8 mouse cellular contexts compared by ENCODE assay signal in the genomic region with DNA sequence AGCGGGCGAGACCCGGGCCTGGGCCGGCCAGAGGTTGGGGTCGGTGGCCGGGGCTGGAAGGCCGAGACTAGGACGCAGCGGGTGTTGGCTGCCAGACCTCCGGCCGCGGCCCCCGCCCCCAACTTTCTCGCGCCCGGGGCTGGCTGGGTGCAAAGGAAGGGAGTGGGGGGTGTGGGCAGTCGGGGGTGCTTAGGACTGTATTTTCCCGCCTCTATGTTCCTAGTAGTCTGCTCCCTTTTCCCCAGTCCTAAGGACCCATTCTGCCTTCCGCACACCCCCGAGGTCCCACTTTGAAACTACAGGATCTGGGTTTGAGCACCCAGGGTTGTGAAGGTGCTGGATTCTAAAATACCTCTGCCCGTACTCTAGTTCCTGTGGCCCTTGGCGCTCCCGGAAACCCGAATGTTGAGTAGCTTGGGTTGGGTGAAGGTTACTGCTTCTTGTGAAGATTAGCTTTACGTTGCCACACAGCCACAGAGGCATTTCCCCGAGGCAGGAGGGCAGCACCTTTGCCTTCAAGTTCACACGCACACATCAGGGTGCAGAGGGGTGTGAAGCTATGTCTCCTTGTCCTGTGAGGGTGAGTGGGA. TPM values are rescaled to one million over a fixed set of nuclear protein-coding genes. Genes with fewer than 3 reads are reported as not detected.
DNase-seq lines count a peak whose midpoint lies in the region; ATAC-seq lines count a peak whose summit lies in the region.

No protein-coding gene starts in this region.

- 2% methylated on average over 14 of the region's 27 CpGs for WGBS in hindbrain, embryonic 16.5 days

- peak overlapping the region; percentile 62 for H3K27ac ChIP-seq in hindbrain, embryonic 16.5 days (ENCODE audit: low read depth, low read length)

- no peaks in the 10 kb centered on the region for H3K9me3 ChIP-seq in hindbrain, embryonic 16.5 days (ENCODE audit: control insufficient read depth, low read length)

- peak; percentile 34 to 57 for DNase-seq in cerebellum, postnatal 10 days
- DNase-seq in cerebellum, postnatal 14 days: no peak
- peak; percentile 63 for DNase-seq in A20 (ENCODE audit: low read depth, low spot score)
- DNase-seq in cerebellum, postnatal 25 days: peak; percentile 65 to 66
- peak; percentile 17 to 38 for DNase-seq in thymus, postnatal 10 days (ENCODE audit: low spot score in 2 of 2)
- DNase-seq in layer of hippocampus, adult 9-10 months (ENCODE audit: low spot score): no peak

- H3K4me2 ChIP-seq in hindbrain, embryonic 16.5 days (ENCODE audit: low read length): peak overlapping the region; percentile 96

- ATAC-seq in hindbrain, embryonic 16.5 days: peak; percentile 7
- ATAC-seq in megakaryocyte, adult 5-6 weeks (ENCODE audit: poor library complexity, severe bottlenecking): peak; percentile 14; the same call in 1 of the 2 replicates

- H3K4me1 ChIP-seq in hindbrain, embryonic 16.5 days (ENCODE audit: control insufficient read depth, insufficient read depth, low read depth, low read length): peaks cover 30% of the 10 kb centered on the region

- peak overlapping the region; percentile 66 for H3K4me3 ChIP-seq in hindbrain, embryonic 16.5 days (ENCODE audit: low read length)

- H3K27me3 ChIP-seq in hindbrain, embryonic 16.5 days (replicated peaks; ENCODE audit: control insufficient read depth, insufficient read depth, low read length): peaks cover 2% of the 10 kb centered on the region; the same call in 1 of the 2 replicates

- no peaks in the 10 kb centered on the region; the same call in 1 of the 2 replicates for H3K36me3 ChIP-seq in hindbrain, embryonic 16.5 days (ENCODE audit: control insufficient read depth, insufficient read depth, low read length)

- peak overlapping the region; percentile 81 for H3K9ac ChIP-seq in hindbrain, embryonic 16.5 days (ENCODE audit: low read depth, low read length)

RNA-seq across cellular contexts. Expression of a gene that starts 2.5 kb away (rescaled TPM):
- 28.5 and 30.0 TPM in 2 replicates for polyA plus RNA-seq in hindbrain, embryonic 16.5 days (2015; fragmentation: Nextera tagmentation; extraction: Ambion mirVana)
- not detected in 2 replicates for total RNA-seq in megakaryocyte, adult 5-6 weeks (2015)
- total RNA-seq in megakaryocyte, adult 5-6 weeks (2017): 0.33 TPM in 1 of 2 replicates, not detected in the other

RNA-seq across cellular contexts. Expression of a gene that starts 12.7 kb away (rescaled TPM):
- 16.5 and 19.4 TPM in 2 replicates for polyA plus RNA-seq in hindbrain, embryonic 16.5 days (2015; fragmentation: Nextera tagmentation; extraction: Ambion mirVana)
- total RNA-seq in megakaryocyte, adult 5-6 weeks (2015): 2.9 and 3.9 TPM in 2 replicates
- total RNA-seq in megakaryocyte, adult 5-6 weeks (2017): 5.0 and 6.4 TPM in 2 replicates

RNA-seq across cellular contexts. Expression of a gene that starts 39.8 kb away (rescaled TPM):
- 1.6 and 1.7 TPM in 2 replicates for polyA plus RNA-seq in hindbrain, embryonic 16.5 days (2015; fragmentation: Nextera tagmentation; extraction: Ambion mirVana)
- not detected in 2 replicates for total RNA-seq in megakaryocyte, adult 5-6 weeks (2015)
- not detected in 2 replicates for total RNA-seq in megakaryocyte, adult 5-6 weeks (2017)

RNA-seq across cellular contexts. Expression of a gene that starts 57.9 kb away (rescaled TPM):
- 0.14 and 0.54 TPM in 2 replicates for polyA plus RNA-seq in hindbrain, embryonic 16.5 days (2015; fragmentation: Nextera tagmentation; extraction: Ambion mirVana)
- total RNA-seq in megakaryocyte, adult 5-6 weeks (2015): 0.07 and 0.23 TPM in 2 replicates
- 0.37 and 1.0 TPM in 2 replicates for total RNA-seq in megakaryocyte, adult 5-6 weeks (2017)

Comparison
In these comparisons a context has a peak if more than half of its experiments do, and no peak if none do; other contexts are left out.
1. DNase-seq: peak in cerebellum, postnatal 10 days (2 of 2), A20 (single experiment), cerebellum, postnatal 25 days (2 of 2) and thymus, postnatal 10 days (2 of 2); none in cerebellum, postnatal 14 days (0 of 2) and layer of hippocampus, adult 9-10 months (single experiment).